Mouse (Mus musculus) fibroblast of lung, adult 2 months (primary cell): ENCODE data around the gene Gm48551.

Experiments used
- DNase-seq: peaks from one replicate; pipeline ENCODE4 v3.0.0-alpha.2; 2011; ENCODE audit warnings: low read depth

Gene Gm48551

DNA sequence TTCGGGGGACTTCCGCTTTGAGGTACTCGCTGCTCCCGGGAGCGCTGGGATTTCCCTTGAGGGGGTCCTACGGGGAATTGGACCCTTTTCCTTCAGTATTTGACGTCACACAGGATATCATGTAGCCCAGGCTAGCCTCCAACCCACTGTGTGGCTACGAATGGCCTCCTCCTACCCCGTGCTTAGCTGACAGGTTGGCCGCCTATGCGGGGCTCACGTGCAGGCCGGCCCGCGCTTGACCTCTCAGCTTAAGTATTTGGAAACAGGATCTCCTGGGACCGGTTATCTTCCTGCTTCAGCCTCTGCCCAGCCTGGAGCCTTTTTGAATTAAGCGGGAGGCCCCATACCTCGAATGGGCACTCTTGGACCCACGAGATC is 328 bp downstream of the Gm48551 start:
- DNase-seq = no peak

- DNase-seq = no peak
Measured at GRCm38 (mm10) chr10:81385603-81386306, 1.5 kb downstream of the Gm48551 start.

GRCm38 (mm10) chr10:81387716-81388115 is 3.5 kb downstream of the Gm48551 start:
- DNase-seq = no peak

DNA sequence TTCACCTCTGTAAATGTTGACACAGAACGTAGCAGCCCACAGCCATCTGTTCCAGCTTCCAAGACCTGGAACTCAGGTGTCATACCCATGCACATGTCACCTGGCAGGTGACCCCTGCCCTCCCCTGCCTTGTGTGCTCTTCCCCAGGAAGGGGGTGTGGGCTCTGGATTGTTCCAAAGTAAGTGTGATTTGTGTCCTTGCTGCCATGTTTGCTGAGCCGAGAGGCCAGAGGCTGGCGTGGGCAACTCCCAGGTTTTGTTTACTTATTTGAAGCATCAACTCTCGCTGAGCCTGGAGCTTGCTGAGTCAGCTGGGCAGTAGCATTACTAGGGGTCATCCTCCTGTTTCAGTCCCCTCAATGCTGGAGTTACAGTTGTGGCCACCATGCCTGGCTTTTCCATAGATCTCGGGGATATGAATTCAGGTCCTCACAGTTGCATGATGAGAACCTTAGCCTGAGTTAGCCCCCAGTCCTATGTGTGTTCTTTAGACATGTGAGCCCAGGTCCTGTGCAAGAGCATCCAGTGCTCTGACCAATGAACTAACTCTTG is 4.3 kb downstream of the Gm48551 start, which contains the start of gene Gm48552:
Gene Gm48552, plus strand, starts transcription at position 501 of the 551 bp plus-strand sequence.
- DNase-seq = no peak

- DNase-seq = no peak
Measured at GRCm38 (mm10) chr10:81389373-81389772, 5.1 kb downstream of the Gm48551 start.

DNA sequence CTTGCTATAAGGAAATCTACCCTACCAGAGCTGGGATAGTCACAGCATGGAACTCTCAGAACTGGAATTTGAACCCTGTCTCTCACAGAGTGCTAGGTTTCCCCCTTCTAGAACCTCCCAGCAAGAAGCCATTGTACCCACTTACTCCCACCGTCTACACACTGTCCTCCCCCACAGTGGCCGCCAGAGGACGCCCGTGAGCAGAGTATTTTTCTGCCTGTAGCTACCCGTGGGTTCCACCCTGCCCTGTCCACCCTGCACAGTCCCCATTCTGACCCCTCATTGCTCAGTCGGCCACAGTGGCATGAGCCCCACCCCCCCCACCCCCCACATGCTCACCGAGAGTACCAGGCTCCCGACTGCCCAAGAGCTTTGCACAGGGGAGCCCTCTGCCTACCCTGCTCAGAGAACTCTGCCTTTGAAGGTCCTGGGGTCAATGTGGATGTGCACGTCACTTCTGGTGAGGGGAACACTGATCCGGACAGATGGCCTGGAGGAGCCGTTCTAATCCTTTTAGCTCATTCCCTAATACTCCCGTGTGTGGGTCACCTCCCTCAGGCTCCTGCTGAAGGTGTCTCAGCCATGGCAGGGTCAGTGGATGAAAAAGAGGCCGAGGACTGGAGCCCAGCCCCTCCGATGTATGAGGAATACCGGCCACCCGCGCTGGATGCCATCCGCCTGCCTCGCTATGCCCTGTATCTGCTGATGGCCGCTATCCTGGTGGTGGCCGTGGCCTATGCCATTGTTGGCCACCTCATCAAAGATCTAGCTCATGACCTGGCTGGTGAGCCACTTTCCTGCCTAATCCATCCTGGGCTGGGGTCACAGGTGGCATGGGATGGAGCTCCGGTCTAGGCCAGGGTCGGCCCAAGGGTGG is 5.8 kb downstream of the Gm48551 start:
- no peak for DNase-seq

DNA sequence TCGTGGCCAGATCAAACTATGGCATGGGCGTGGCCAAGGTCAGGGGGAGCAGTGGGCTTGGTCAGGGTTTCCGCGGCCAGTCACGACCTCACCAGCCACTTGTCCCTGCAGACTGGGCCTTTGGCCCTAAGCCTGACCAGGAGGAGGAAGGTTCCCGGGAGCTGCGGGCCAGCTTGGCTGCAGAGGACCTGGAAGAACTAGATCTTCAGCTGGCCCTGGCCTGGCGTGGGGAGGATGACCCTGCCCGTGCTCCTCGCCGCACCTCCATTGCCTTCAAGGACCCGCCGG is 6.4 kb downstream of the Gm48551 start:
- DNase-seq = no peak

GRCm38 (mm10) chr10:81392270-81392669 is 8.0 kb downstream of the Gm48551 start:
- no peak for DNase-seq

DNA sequence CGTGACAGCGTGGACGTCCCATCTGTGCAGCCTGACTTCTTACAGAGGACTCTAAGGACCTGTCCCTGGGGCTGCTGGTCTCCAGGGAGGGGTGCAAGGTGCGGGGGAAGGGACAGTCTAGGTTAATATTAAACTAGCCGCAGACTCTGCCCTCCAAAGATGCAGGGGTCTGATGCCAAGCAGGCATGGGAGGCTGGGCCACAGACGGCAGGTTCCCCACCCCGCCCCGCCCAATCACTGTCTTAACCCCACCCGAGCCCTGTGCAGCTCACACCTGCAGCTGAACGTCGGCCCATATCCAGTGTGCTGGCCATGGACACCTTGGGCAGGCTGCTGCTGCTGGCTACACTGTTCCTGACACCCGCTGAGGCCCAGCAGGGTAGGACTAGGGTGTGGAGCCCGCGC is 8.5 kb downstream of the Gm48551 start, which contains the start of gene Smim24:
Gene Smim24, plus strand, starts transcription at position 271 of the 405 bp plus-strand sequence.
- no peak for DNase-seq

- DNase-seq = no peak
Measured at GRCm38 (mm10) chr10:81393456-81394063, 9.3 kb downstream of the Gm48551 start.

DNA sequence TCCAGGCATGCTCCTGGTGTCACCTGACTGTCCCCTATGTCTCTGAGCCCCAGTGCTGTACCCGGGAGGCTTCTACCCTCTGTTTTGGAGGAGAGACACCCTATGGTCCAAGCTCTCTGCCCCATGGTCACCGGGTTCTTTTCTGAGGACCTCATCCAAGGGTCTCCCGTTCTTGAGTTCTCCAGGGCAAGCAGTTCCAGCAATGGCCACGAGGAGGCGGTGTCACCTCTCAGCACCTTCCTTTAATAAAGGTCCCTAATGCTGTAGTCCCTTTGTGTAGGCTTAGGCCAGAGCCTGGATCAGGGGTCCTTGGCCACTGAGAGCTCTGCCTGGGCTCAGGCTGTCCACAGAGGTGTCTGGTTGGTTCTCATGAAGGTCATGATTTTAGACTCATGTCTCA is 10.9 kb downstream of the Gm48551 start:
- no peak for DNase-seq

GRCm38 (mm10) chr10:81395865-81396264 is 11.6 kb downstream of the Gm48551 start:
- no peak for DNase-seq

DNA sequence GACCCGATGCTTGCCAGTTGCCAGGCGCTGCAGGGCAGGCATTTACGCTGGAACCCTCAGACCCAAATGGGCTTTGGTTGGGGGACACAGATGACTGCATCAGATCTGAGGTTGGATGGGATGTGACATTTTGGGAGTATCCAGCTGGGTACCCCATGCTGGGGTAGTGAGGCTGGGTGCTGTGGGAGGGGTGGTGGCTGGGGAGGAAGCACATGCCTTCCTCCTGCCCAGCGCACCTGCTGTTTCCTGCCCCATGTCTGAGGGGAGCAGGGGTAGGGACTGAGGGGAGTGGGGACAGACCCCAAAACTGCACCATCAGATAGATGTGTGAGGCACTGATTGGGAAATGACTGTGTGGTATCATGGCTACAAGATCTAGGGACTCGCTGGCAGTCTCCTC is 12.5 kb downstream of the Gm48551 start:
- DNase-seq = no peak

DNA sequence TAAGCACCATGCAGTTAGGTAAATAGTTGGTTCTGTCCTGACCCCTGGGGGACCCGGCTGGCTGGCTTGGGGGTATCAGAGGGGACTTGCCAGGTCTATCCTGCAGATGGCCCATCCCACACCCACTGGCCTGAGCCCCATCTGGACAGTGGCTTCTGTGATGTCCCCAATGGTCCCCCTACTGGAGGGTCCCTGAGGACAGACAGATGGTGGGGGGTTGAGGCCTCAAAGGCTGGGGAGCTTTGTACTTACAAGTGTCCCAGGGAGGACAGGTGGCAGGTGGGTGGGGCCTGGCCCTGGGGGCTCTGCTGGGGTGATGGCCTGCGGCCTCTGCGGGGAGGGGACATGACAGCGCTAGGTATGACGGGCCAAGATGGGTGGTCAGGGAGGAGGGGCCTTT is 15.0 kb downstream of the Gm48551 start:
- no peak for DNase-seq

DNA sequence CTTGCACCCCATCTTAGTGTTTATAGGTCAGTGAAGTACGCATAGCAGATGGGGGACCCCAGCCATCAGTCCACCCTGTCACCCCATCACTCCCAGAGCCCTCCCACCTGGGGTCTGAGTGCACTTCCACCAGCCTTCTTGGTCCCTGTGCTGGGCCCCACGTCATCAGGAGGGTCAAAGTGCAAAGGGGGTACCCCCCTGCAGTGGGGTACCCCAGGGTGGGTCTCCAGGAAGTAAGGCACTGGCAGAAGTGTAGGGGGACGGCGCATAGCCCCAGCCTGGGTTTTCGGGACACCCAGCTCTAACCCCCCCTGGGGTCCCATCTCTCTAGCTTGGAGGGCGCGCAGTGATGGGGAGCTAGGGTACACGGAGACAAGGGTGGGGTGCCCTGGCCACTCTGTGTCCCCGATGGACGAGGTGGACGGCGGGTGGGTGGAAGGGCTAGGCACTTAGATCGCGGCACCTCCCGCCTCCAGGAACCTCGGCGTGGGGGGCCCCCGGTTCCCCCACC is 15.6 kb downstream of the Gm48551 start:
- no peak for DNase-seq

GRCm38 (mm10) chr10:81400371-81401204 is 16.3 kb downstream of the Gm48551 start:
- no peak for DNase-seq

- DNase-seq = no peak
Measured at GRCm38 (mm10) chr10:81401205-81401520, 16.9 kb downstream of the Gm48551 start.

DNA sequence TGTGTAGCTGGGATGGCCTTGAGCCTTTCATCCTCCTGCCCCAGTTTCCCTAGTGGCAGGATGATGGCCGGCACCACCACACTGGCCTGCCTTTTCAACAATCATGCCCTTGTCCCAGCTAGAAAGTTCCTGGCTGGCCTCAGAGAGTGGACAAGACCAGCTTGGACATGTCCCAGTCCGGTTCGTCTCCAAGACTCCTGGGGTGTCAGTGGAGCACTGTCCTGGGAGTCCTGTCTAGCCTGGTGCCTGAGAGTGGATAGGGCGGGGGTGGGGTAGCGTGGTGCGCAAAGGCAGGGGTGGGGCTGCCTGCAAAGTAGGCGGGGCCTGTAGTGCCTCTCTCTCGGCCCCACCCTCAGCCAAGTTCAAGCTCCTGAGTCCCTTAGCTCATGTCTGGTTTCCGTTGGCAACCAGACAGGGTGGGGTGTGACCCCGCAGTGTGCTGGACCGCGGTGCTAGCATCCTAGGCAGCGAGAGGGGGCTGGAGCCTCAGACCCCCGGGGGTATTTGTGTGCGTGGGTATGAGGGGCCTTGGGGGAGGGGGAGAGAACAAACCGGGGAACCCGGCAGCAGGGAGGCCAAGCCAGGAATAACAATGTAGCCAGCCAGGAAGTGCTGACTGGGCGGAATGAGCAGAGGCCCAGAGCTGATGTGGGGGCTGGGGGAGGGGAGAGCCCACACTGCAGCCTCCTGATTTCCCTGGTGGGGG is 17.4 kb downstream of the Gm48551 start:
- DNase-seq = peak; percentile 88

DNA sequence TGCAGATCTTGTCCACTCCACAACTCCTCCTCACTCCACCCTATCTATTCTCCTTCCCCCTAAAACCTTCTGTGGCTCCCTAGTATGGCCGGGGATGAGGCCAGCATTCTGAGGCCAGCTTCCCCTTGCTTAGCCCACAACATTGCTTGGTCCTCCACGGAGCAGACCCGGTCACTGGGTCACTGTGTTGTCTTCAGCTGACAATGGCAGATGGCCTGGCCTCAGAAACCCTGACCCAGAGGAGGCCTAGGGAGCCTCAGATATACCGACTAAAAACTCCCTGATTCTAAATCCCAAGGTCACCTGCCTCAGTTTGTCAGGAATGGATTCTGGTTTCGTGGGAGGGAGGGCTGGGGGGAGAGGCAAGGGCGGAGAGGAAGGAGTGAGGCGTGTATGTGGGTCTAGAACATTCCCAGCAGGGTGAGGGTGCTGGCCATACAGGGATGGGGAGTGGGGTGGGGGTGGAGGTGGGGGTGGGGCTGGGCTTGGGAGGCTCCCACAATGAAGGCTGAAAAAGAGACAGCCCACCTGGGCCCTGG is 18.0 kb downstream of the Gm48551 start:
- no peak for DNase-seq

- DNase-seq = no peak
Measured at GRCm38 (mm10) chr10:81403511-81403910, 19.2 kb downstream of the Gm48551 start.

- DNase-seq = no peak
Measured at GRCm38 (mm10) chr10:81404082-81404481, 19.8 kb downstream of the Gm48551 start.
